Mouse (Mus musculus) liver, embryonic 14.5 days (tissue): Measurements from ENCODE around the gene Slc6a11. TPM values are rescaled to one million over a fixed set of nuclear protein-coding genes. Genes with fewer than 3 reads are reported as not detected.

Experiments used
- ATAC-seq: fragments of 200-750 bp; cut with Nextera tagmentation; 2 replicates; pipeline ENCODE4 v1.8.0; 2017; ENCODE audit warnings: moderate number of reproducible peaks, mild to moderate bottlenecking, moderate library complexity; ENCODE audit not compliant: insufficient read depth
- DNase-seq, 3 experiments: peaks; one replicate each; pipeline ENCODE4 v3.0.0-alpha.2; 2012 to 2013; ENCODE audit warnings: low read depth in 3 of 3, low spot score in 3 of 3
- H3K27ac ChIP-seq: fragments of 300-500 bp; sonication (generic); 2 replicates; pipeline ENCODE4 v1.5.1; 2014; ENCODE audit warnings: moderate library complexity, mild to moderate bottlenecking, control low read depth, inconsistent platforms
- H3K27me3 ChIP-seq: fragments of 300-500 bp; sonication (generic); 2 replicates; pipeline ENCODE4 v1.6.1; 2014; ENCODE audit warnings: mild to moderate bottlenecking, low read length, moderate library complexity; ENCODE audit not compliant: control insufficient read depth, insufficient read depth
- H3K36me3 ChIP-seq: fragments of 300-500 bp; sonication (generic); replicated peaks from 2 replicates; pipeline ENCODE4 v1.6.1; 2014; ENCODE audit warnings: low read depth; ENCODE audit not compliant: control insufficient read depth, insufficient read depth
- H3K4me1 ChIP-seq, 2 experiments: fragments of 200-500 bp in 1 of 2; fragments of 300-500 bp in 1 of 2; sonication (generic) in 1 of 2; replicated peaks; 2 replicates each; pipeline ENCODE4 v1.6.1; 2012 to 2014; ENCODE audit warnings: antibody characterized with exemption in 1 of 2, inconsistent platforms in 1 of 2, low read length in 1 of 2; ENCODE audit not compliant: control insufficient read depth in 2 of 2, insufficient read depth in 2 of 2
- H3K4me2 ChIP-seq: fragments of 300-500 bp; sonication (generic); 2 replicates; pipeline ENCODE4 v1.6.1; 2014; ENCODE audit warnings: low read depth, mild to moderate bottlenecking, control low read depth, moderate library complexity
- H3K4me3 ChIP-seq, 2 experiments: fragments of 200-500 bp in 1 of 2; fragments of 300-500 bp in 1 of 2; sonication (generic) in 1 of 2; 2 replicates each; pipeline ENCODE4 v1.5.1; 2012 to 2014; ENCODE audit warnings: low read depth in 2 of 2, low read length in 2 of 2, mild to moderate bottlenecking in 2 of 2, control low read depth in 1 of 2, inconsistent platforms in 1 of 2, moderate library complexity in 1 of 2; ENCODE audit not compliant: insufficient read depth in 1 of 2
- H3K9ac ChIP-seq: fragments of 300-500 bp; sonication (generic); replicated peaks from 2 replicates; pipeline ENCODE4 v1.6.1; 2014; ENCODE audit warnings: mild to moderate bottlenecking, control low read depth, moderate library complexity
- H3K9me3 ChIP-seq: fragments of 300-500 bp; sonication (generic); 2 replicates; pipeline ENCODE4 v1.6.1; 2016; ENCODE audit warnings: low read length, mixed read lengths; ENCODE audit not compliant: control insufficient read depth
- CTCF ChIP-seq: IDR thresholded peaks from 2 replicates; pipeline ENCODE4 v1.5.1; 2016; ENCODE audit warnings: antibody characterized with exemption, low read depth, control low read depth
- EP300 ChIP-seq: IDR thresholded peaks from 2 replicates; pipeline ENCODE4 v1.6.1; 2016; ENCODE audit warnings: antibody characterized with exemption, low read depth
- WGBS: fragments of 180-500 bp; shearing (Covaris S2); extraction: QIAGEN DNeasy Blood & Tissue Kit; methylation state at CpG from one replicate; pipeline ENCODE4 v1.1.7; 2014; ENCODE audit not compliant: insufficient replicate concordance; 5-methylcytosine and 5-hydroxymethylcytosine counted together
- polyA plus RNA-seq, 2 experiments: library from polyadenylated mRNA; depleted of rRNA in 1 of 2; stranded (reverse) in 1 of 2; unstranded in 1 of 2; fragments of >200 nt; fragmentation: Nextera tagmentation in 1 of 2; extraction: Ambion mirVana in 1 of 2; gene quantifications; 2 replicates each; pipeline versions ENCODE4 v1.2.1 to v1.2.3; 2012 to 2014

Gene Slc6a11
- polyA plus RNA-seq, 2 experiments = 0.01 TPM; not detected in 1

- TF ChIP-seq CTCF = no peak
- no peak for TF ChIP-seq EP300
- DNase-seq = no peak
- Histone ChIP-seq H3K27ac (no peak overlapping the region), H3K4me3 (no peak overlapping the region), H3K9ac (no peak overlapping the region), H3K4me1 (no peaks in the 10 kb centered on the region), H3K9me3 (no peaks in the 10 kb centered on the region), H3K27me3 (no peaks in the 10 kb centered on the region), H3K36me3 (no peaks in the 10 kb centered on the region), H3K4me2 (no peak overlapping the region)
- 55% methylated on average over 11 of the region's 11 CpGs for WGBS
- ATAC-seq = no peak
These were observed 114.6 kb downstream of the Slc6a11 start for GRCm38 (mm10) chr6:114245665-114246064.

DNA sequence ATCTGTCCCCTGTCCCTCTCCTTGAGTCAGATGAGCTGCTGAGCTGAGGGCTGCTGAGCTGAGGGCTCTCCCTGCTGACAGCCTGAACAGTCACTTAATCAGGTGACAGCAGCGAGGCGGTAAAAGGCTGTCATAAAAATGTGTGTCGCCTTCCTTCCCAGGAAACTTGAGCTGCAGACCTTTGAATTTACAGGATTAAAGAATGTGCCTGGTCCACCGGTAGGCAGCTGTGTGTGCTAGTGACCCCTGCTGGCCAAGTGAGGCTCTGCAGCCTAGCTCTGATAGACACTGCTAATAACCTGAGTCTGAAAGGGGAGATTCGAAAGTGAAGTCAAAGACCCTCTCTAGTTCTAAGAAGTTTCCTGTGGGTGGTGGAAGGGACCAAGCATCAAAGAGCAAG lies 119.3 kb downstream of the Slc6a11 start:
- 0% methylated on average over 5 of the region's 5 CpGs for WGBS
- TF ChIP-seq CTCF (peak; percentile 94), EP300 (no peak)
- ATAC-seq = no peak

DNA sequence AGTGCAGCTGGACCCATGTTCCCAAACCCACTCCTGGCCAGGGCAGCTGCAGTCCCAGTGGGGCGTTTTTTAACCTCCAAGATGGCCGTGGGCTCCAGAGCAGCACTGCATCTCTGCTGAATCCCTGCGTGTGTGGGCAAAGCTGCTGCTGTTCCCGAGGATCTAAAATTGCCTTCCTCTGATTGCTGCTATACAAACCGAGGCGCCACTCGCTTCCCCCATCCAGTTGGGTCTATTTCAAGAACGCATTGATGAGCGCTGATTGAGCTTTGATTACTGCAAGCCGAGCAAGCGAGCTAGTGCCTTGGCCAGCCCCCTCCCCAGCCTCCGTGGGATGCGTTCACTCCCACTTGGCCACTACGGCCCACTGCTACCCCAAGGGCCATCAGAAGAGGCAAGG lies 123.9 kb downstream of the Slc6a11 start:
- H3K9me3 ChIP-seq = no peaks in the 10 kb centered on the region
- 60% methylated on average over 14 of the region's 14 CpGs for WGBS
- H3K36me3 ChIP-seq = no peaks in the 10 kb centered on the region
- H3K4me3 ChIP-seq = no peak overlapping the region
- no peak for DNase-seq
- no peak overlapping the region for H3K4me2 ChIP-seq
- no peak overlapping the region for H3K27ac ChIP-seq
- H3K4me1 ChIP-seq = no peaks in the 10 kb centered on the region
- no peak for ATAC-seq
- H3K9ac ChIP-seq = no peak overlapping the region
- H3K27me3 ChIP-seq = no peaks in the 10 kb centered on the region
- no peak for TF ChIP-seq CTCF
- TF ChIP-seq EP300 = no peak

More for the DNA sequence above, 119.3 kb downstream of the Slc6a11 start:
- Histone ChIP-seq H3K27me3 (no peaks in the 10 kb centered on the region), H3K4me1 (no peaks in the 10 kb centered on the region), H3K27ac (no peak overlapping the region), H3K4me2 (no peak overlapping the region), H3K9ac (no peak overlapping the region), H3K9me3 (no peaks in the 10 kb centered on the region), H3K4me3 (no peak overlapping the region), H3K36me3 (no peaks in the 10 kb centered on the region)
- peak in 2 of 3 experiments; percentile 7 to 22 for DNase-seq

DNA sequence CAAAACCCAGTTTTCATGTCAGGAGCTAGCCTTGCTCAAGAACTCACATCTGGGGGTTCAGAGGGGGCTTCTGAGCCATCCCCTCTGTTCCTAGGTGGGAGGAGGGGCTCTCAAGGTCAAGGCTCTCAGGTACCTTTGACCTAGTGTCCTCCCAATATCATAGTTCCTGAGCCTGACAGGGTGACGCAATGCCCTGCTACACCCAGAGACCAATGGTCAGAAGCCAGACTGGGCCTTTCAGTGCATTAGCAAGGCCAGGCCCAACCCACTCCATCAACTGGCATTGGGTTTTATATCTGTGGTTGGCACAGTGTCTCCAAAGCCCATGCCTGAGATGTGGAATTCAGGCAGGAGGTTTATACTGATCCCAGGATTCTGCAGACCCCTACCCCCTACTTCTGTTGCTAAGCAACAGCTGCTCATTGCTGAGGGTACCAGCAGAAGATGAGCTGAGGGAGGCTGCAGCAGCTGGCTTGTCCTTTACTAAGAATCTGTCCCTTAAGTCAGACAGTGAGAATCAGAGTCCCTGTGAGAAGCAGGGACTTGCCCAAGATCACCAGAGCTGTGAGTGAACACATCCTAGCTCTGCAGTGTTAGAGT lies 126.8 kb downstream of the Slc6a11 start:
- Histone ChIP-seq H3K9me3 (no peaks in the 10 kb centered on the region), H3K27me3 (no peaks in the 10 kb centered on the region), H3K4me2 (no peak overlapping the region), H3K4me1 (no peaks in the 10 kb centered on the region), H3K9ac (no peak overlapping the region), H3K4me3 (no peak overlapping the region), H3K27ac (no peak overlapping the region), H3K36me3 (no peaks in the 10 kb centered on the region)
- WGBS = 56% methylated on average over 1 of the region's 1 CpGs
- ATAC-seq = no peak
- TF ChIP-seq CTCF = no peak
- TF ChIP-seq EP300 = no peak
- no peak for DNase-seq

DNA sequence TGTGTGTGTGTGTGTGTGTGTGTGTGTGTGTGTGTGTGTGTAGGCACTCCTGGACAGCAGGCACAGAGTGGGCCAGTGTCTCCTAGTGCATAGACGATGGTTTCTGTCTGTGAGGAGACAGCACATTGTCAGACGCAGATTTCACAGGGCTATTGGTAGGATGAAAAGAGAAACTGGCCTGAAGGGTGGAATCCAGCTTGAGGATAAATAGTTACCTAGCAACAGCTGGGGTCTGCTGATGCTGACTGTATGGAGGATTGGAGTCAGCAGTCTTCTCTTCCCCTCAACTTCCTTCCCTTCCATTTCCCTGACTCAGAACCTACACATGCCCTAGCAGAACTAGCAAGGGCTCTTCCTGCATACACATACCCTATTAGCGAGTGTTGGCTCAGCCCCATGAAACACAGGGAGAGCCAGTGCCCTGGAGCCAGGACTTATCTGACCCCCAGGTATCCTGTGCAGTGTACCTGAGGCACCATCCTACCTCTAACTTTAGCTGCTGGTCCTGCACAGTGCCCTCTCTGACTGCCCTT lies 127.7 kb downstream of the Slc6a11 start:
- H3K4me1 ChIP-seq = no peaks in the 10 kb centered on the region
- 25% methylated on average over 3 of the region's 3 CpGs for WGBS
- no peak for TF ChIP-seq EP300
- TF ChIP-seq CTCF = no peak
- H3K9me3 ChIP-seq = no peaks in the 10 kb centered on the region
- no peak overlapping the region for H3K9ac ChIP-seq
- ATAC-seq (no peak), DNase-seq (no peak)
- no peaks in the 10 kb centered on the region for H3K27me3 ChIP-seq
- no peaks in the 10 kb centered on the region for H3K36me3 ChIP-seq
- no peak overlapping the region for H3K4me3 ChIP-seq
- no peak overlapping the region for H3K27ac ChIP-seq
- H3K4me2 ChIP-seq = no peak overlapping the region
